13 mouse cellular contexts compared by ENCODE assay signal in the genomic region with DNA sequence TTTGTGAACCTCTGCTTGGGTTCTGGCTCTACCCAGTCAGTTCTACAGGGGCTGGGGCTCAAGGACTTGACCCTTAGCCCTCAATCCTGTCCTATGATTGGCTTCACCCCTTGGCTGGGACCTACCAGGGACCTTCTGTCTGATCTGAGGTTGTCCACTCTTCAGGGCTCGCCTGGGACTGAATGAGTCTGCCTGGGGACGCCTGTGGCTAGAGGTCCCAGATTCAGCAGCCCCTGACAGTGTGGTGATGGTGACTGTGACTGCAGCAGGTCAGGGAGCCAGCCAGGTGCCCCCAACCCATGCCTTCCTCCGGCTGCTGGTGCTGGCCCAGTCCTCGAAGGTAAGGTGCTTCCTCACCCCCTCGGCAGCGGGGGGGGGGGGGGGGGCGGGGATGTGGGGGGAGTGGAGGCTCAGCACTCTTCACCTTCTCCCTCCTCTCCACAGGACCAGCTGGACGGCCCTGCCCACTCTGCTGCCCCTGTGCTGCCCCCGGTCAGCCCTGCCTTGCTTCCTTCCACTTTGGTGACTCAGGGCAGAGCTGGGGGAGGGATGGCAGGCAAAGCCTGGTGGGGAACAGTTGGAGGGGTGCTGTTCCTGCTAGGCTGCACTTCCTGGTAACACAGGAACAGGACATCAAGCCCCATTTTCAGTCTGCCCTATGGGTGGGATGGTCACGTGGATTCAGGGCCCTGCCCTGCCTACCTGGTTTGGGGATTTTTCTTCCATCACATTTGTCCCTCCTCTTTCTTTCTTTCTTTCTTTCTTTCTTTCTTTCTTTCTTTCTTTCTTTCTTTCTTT. TPM values are rescaled to one million over a fixed set of nuclear protein-coding genes. Genes with fewer than 3 reads are reported as not detected.
DNase-seq lines count a peak whose midpoint lies in the region; ATAC-seq and TF ChIP-seq lines count a peak whose summit lies in the region.
"Had no signal": no experiment of that assay in that cellular context is flagged by ENCODE, and none has a peak within 500 bp of the region (broad histone marks: within the 10 kb centered on the region; RNA-seq: fewer than 3 reads in every experiment).

No protein-coding gene starts in this region.

- ATAC-seq in intestine, embryonic 16.5 days, result no peak
- no peak for ATAC-seq in intestine, postnatal 0 days
- ATAC-seq in activated CD4-positive, CD25-positive, alpha-beta regulatory T cell, adult 4 months, result no peak
- ATAC-seq: hindbrain, postnatal 0 days; midbrain, embryonic 13.5 days had no signal

- peak; percentile 26 for DNase-seq in gastrocnemius, adult 2 months
- DNase-seq in gastrocnemius, adult 18-20 months (ENCODE audit: low spot score), result no peak
- DNase-seq in right cerebral cortex, postnatal 10 days (ENCODE audit: low spot score in 2 of 2), result peak; percentile 29 to 36
- no peak for DNase-seq in right cerebral cortex, postnatal 14 days
- DNase-seq in adrenal gland, adult (ENCODE audit: inconsistent age in 2 of 2, low spot score in 1 of 2), result no peak
- DNase-seq: cerebellum, adult 9-11 months; thymus, adult 2 months had no signal

- no peaks in the 10 kb centered on the region for H3K27me3 ChIP-seq in intestine, embryonic 16.5 days (replicated peaks; ENCODE audit: control insufficient read depth, insufficient read depth, low read length)
- no peaks in the 10 kb centered on the region for H3K27me3 ChIP-seq in intestine, postnatal 0 days (replicated peaks; ENCODE audit: control insufficient read depth, insufficient read depth, low read length)
- H3K27me3 ChIP-seq: forebrain, embryonic 12.5 days; midbrain, embryonic 13.5 days had no signal

- H3K9me3 ChIP-seq in intestine, embryonic 16.5 days (ENCODE audit: control insufficient read depth, low read length), result no peaks in the 10 kb centered on the region
- no peaks in the 10 kb centered on the region for H3K9me3 ChIP-seq in intestine, postnatal 0 days (ENCODE audit: control insufficient read depth)
- H3K9me3 ChIP-seq: forebrain, embryonic 12.5 days; midbrain, embryonic 13.5 days had no signal

- H3K4me2 ChIP-seq in intestine, embryonic 16.5 days (ENCODE audit: low read depth, low read length), result no peak overlapping the region
- no peak overlapping the region for H3K4me2 ChIP-seq in intestine, postnatal 0 days (replicated peaks; ENCODE audit: low read depth)
- H3K4me2 ChIP-seq: forebrain, embryonic 12.5 days; midbrain, embryonic 13.5 days had no signal

- H3K27ac ChIP-seq in gastrocnemius, adult 2 months, result no peak overlapping the region
- no peak overlapping the region for H3K27ac ChIP-seq in intestine, embryonic 16.5 days (ENCODE audit: low read length)
- H3K27ac ChIP-seq in intestine, postnatal 0 days (ENCODE audit: low read depth, low read length), result no peak overlapping the region
- H3K27ac ChIP-seq: forebrain, embryonic 12.5 days; hindbrain, postnatal 0 days; midbrain, embryonic 13.5 days had no signal

- H3K9ac ChIP-seq in intestine, embryonic 16.5 days (ENCODE audit: low read depth, low read length), result 0 out of 2 replicates have a peak overlapping the region, but pooled peaks have one; percentile 41
- H3K9ac ChIP-seq in intestine, postnatal 0 days (ENCODE audit: low read depth, low read length), result no peak overlapping the region; the same call in 1 of the 2 replicates
- H3K9ac ChIP-seq: forebrain, embryonic 12.5 days; midbrain, embryonic 13.5 days had no signal

- H3K4me1 ChIP-seq in intestine, embryonic 16.5 days (ENCODE audit: control insufficient read depth, insufficient read depth, low read length), result peaks cover 28% of the 10 kb centered on the region
- no peaks in the 10 kb centered on the region; the same call in 1 of the 2 replicates for H3K4me1 ChIP-seq in intestine, postnatal 0 days (replicated peaks; ENCODE audit: control insufficient read depth, insufficient read depth, low read length)

- H3K4me3 ChIP-seq in gastrocnemius, adult 2 months, result no peak overlapping the region
- H3K4me3 ChIP-seq in intestine, embryonic 16.5 days (ENCODE audit: low read length), result no peak overlapping the region
- H3K4me3 ChIP-seq in intestine, postnatal 0 days (ENCODE audit: low read depth, low read length), result no peak overlapping the region
- H3K4me3 ChIP-seq: forebrain, embryonic 12.5 days; midbrain, embryonic 13.5 days had no signal

- intact Hi-C loops in gastrocnemius, adult 2 months (cut with DNase I), result loop anchor here (5.0 to 10.0 kb wide), 2 partner anchors 62 to 210 kb away; a partner anchor contains a TSS

- WGBS in intestine, embryonic 16.5 days, result 73% methylated on average over 7 of the region's 10 CpGs
- WGBS in intestine, postnatal 0 days, result 73% methylated on average over 7 of the region's 10 CpGs

- no peaks in the 10 kb centered on the region for H3K36me3 ChIP-seq in intestine, embryonic 16.5 days (ENCODE audit: control insufficient read depth, insufficient read depth, low read length)
- no peaks in the 10 kb centered on the region for H3K36me3 ChIP-seq in intestine, postnatal 0 days (ENCODE audit: control insufficient read depth, insufficient read depth)
- H3K36me3 ChIP-seq: forebrain, embryonic 12.5 days; midbrain, embryonic 13.5 days had no signal

- TF ChIP-seq CTCF in gastrocnemius, adult 2 months (IDR thresholded peaks at IDR 0.05), result no peak
- no peak for TF ChIP-seq CTCF in intestine, postnatal 0 days (IDR thresholded peaks at IDR 0.05; ENCODE audit: low read depth)

RNA-seq across cellular contexts. Expression of a gene that starts 2.9 kb away (rescaled TPM):
- not detected for total RNA-seq in gastrocnemius, adult 2 months (2021)
- total RNA-seq in gastrocnemius, adult 18-20 months (2021), result not detected
- polyA plus RNA-seq in intestine, embryonic 16.5 days (2015; fragmentation: Nextera tagmentation; extraction: Ambion mirVana), result 11.3 TPM in 2 replicates
- 3.2 and 4.6 TPM in 2 replicates for polyA plus RNA-seq in intestine, postnatal 0 days (2015; fragmentation: Nextera tagmentation; extraction: Ambion mirVana)
- polyA plus RNA-seq in activated CD4-positive, CD25-positive, alpha-beta regulatory T cell, adult 4 months (2017; shearing (Covaris generic)), result 1 to 10 TPM; 1.8 to 2.1 TPM

RNA-seq across cellular contexts. Expression of a gene that starts 8.5 kb away (rescaled TPM):
- total RNA-seq in gastrocnemius, adult 2 months (2021), result 10 to 100 TPM in 1 of 2 experiments, 1 to 10 TPM in 1; 7.8 to 14.4 TPM
- total RNA-seq in gastrocnemius, adult 18-20 months (2021), result 10 to 100 TPM; 13.2 to 16.8 TPM
- 0.18 and 0.27 TPM in 2 replicates for polyA plus RNA-seq in intestine, embryonic 16.5 days (2015; fragmentation: Nextera tagmentation; extraction: Ambion mirVana)
- polyA plus RNA-seq in intestine, postnatal 0 days (2015; fragmentation: Nextera tagmentation; extraction: Ambion mirVana), result 0.12 and 0.20 TPM in 2 replicates
- under 1 TPM; 0.11 to 0.12 TPM for polyA plus RNA-seq in activated CD4-positive, CD25-positive, alpha-beta regulatory T cell, adult 4 months (2017; shearing (Covaris generic))

RNA-seq across cellular contexts. Expression of a gene that starts 21.7 kb away (rescaled TPM):
- not detected for total RNA-seq in gastrocnemius, adult 2 months (2021)
- under 1 TPM in 1 of 2 experiments, not detected in 1; 0.28 TPM for total RNA-seq in gastrocnemius, adult 18-20 months (2021)
- polyA plus RNA-seq in intestine, embryonic 16.5 days (2015; fragmentation: Nextera tagmentation; extraction: Ambion mirVana), result 3.6 and 4.4 TPM in 2 replicates
- polyA plus RNA-seq in intestine, postnatal 0 days (2015; fragmentation: Nextera tagmentation; extraction: Ambion mirVana), result 1.4 and 3.0 TPM in 2 replicates
- 1 to 10 TPM; 1.3 to 1.6 TPM for polyA plus RNA-seq in activated CD4-positive, CD25-positive, alpha-beta regulatory T cell, adult 4 months (2017; shearing (Covaris generic))

RNA-seq across cellular contexts. Expression of a gene that starts 24.1 kb away (rescaled TPM):
- total RNA-seq in gastrocnemius, adult 2 months (2021), result 10 to 100 TPM; 31.0 to 35.2 TPM
- 10 to 100 TPM; 38.2 TPM for total RNA-seq in gastrocnemius, adult 18-20 months (2021)
- 112 and 119 TPM in 2 replicates for polyA plus RNA-seq in intestine, embryonic 16.5 days (2015; fragmentation: Nextera tagmentation; extraction: Ambion mirVana)
- polyA plus RNA-seq in intestine, postnatal 0 days (2015; fragmentation: Nextera tagmentation; extraction: Ambion mirVana), result 74.0 and 84.2 TPM in 2 replicates
- polyA plus RNA-seq in activated CD4-positive, CD25-positive, alpha-beta regulatory T cell, adult 4 months (2017; shearing (Covaris generic)), result 10 to 100 TPM; 28.5 to 29.1 TPM

RNA-seq across cellular contexts. Expression of a gene that starts 24.9 kb away (rescaled TPM):
- total RNA-seq in gastrocnemius, adult 2 months (2021), result 10 to 100 TPM in 1 of 2 experiments, 1 to 10 TPM in 1; 7.2 to 11.3 TPM
- 10 to 100 TPM in 1 of 2 experiments, 1 to 10 TPM in 1; 7.5 to 11.6 TPM for total RNA-seq in gastrocnemius, adult 18-20 months (2021)
- 405 and 416 TPM in 2 replicates for polyA plus RNA-seq in intestine, embryonic 16.5 days (2015; fragmentation: Nextera tagmentation; extraction: Ambion mirVana)
- 290 and 312 TPM in 2 replicates for polyA plus RNA-seq in intestine, postnatal 0 days (2015; fragmentation: Nextera tagmentation; extraction: Ambion mirVana)
- 100 to 1,000 TPM; 464 to 670 TPM for polyA plus RNA-seq in activated CD4-positive, CD25-positive, alpha-beta regulatory T cell, adult 4 months (2017; shearing (Covaris generic))

Comparison
In these comparisons a context has a peak if more than half of its experiments do, and no peak if none do; other contexts are left out.
1. DNase-seq: peak in gastrocnemius, adult 2 months (single experiment) and right cerebral cortex, postnatal 10 days (2 of 2); none in gastrocnemius, adult 18-20 months (single experiment), right cerebral cortex, postnatal 14 days (single experiment) and adrenal gland, adult (0 of 2).